Mouse (Mus musculus) right cerebral cortex, adult 18-20 months (tissue): Measurements from ENCODE around the gene Ceacam18.
"Not testable (repeated sequence)": the region's sequence is repeated elsewhere in the genome, so short reads cannot be mapped to it uniquely, and the experiment has no call there.

Experiments used
- DNase-seq: peaks from one replicate; pipeline ENCODE4 v3.0.0; 2022; ENCODE audit warnings: mixed read lengths

Ceacam18 gene

GRCm38 (mm10) chr7:43668582-43668981 is 34.1 kb downstream of the Ceacam18 start:
- DNase-seq = no peak

- no peak for DNase-seq
Measured at GRCm38 (mm10) chr7:43671064-43671808, 36.7 kb downstream of the Ceacam18 start.

DNA sequence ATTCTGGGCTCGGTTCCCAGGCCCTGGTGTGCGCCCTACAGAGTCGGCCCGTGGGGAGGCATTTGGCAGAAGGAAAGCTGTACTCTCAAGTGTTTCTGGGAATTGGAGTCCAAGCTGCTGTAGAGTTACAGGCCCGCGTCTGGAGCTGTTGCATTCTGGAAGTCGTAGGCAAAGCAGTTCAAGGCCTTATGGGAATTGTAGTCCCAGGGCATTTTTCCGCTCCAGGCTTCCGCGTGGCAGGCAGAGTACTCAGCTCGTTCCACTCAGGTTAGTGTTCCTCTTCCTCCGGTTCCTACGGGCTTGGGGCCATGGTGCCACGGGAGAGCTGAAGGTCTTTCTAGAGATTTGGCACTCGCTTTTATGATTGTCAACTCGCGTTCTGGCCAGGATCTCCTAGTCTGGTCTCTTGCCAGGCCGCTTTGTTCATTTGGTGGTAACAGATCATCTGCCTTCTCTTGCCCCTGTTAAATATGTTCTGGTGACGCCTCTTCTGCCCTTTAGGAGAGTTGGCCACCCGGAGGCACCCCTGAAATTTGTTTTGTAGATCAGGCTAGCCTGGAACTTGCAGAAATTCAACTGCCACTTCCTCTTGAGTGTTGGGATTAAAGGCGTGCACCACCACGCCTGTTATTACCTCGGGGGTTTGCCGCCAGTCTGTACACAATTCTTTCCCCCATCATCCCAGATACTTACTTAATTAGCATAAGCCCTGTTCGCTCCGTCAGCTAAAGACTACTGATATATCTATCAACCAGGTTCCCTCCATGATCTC is 37.5 kb downstream of the Ceacam18 start, which contains the start of gene Ctu1:
TSS of gene Ctu1 (plus strand) at position 208 of the 772 bp plus-strand sequence.
- DNase-seq = peak; percentile 95

- DNase-seq = no peak
Measured at GRCm38 (mm10) chr7:43672581-43673260, 38.2 kb downstream of the Ceacam18 start.

DNA sequence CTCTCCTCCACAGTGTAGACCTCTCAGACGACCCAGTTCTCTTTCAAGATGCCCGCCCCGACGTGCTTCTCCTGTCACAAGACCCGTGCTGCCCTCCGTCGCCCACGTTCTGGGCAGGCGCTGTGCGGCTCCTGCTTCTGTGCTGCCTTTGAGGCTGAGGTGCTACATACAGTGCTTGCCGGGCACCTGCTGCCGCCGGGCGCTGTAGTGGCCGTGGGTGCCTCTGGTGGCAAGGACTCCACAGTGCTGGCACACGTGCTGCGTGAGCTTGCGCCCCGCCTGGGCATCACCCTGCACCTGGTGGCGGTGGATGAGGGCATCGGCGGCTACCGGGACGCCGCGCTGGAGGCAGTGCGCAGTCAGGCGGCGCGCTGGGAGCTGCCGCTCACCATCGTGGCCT is 40.6 kb downstream of the Ceacam18 start:
- no peak for DNase-seq

DNA sequence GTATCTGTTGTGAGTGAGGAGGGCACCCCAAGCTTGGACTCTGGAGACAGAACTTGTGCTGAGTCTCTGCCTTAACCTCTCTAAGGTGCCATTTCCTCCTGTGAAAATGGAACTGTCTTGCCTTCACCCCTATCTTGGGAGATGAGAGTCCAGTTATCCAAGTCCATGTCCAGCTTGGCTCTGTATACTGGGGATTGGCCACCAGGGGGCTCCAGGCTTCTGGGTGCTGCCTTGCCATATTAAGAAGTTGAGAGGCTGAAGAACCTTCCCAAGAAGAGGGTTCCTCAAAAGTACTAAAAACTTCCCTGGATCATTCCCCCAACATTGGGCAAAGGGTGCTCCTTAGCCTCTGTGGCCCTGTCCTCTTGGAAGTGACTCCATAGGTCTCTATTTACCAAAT is 44.0 kb downstream of the Ceacam18 start:
- peak; percentile 34 for DNase-seq

DNA sequence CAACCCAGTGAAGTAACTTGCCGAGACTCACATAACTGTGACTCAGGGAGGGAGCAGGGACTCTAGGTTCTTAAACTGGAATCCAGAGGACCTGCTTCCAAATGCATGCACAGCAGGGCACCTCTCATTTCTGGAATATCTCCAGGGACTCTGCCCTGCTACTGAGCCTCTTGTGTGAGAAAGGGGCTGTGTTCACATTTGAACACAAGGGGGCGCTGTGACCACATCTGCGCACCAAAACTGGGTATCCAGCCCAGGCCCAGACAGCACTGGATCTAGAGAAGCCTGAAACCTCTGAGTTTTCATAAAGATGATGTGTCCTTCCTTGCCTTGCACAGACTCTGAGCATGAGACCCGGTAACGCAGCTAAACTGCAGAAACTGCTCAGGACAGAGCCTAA is 46.5 kb downstream of the Ceacam18 start:
- peak; percentile 53 for DNase-seq

DNA sequence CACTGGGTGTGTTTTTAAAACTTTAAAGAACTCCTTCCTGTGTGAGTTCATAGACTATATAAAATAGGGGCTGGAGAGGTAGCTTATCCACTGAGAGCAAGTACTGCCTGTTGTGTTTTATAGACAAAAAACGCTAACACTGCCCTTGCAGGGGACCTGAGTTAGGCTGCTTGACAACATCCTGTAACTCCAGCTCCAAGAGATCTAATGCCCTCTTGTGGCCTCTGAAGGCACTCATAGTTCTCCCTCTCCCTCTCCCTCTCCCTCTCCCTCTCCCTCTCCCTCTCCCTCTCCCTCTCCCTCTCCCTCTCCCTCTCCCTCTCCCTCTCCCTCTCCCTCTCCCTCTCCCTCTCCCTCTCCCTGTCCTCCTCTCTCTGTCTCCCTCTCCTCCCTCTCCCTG is 48.0 kb downstream of the Ceacam18 start:
- not testable (repeated sequence) for DNase-seq

GRCm38 (mm10) chr7:43685088-43685487 is 50.6 kb downstream of the Ceacam18 start:
- no peak for DNase-seq

DNA sequence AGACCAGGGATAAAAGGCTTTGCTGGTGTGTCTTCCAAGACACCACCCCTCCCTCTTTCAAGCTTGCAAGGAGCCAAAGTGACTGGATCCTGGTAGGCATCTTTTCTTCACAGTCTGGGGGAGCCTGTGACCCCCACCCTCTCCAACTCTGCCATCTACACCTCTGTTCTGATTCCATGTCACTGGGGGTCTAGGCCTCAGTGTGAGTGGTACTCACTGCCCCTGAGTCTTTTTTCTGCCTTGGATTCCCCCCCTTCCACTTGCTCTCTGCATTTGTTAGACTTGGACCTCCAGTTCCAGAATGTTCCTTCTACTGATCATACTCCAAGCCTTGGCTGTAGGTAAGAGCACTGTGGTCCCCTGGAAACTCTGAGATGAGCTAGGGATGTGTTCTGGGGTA is 55.6 kb downstream of the Ceacam18 start, which contains the start of gene Klk14:
TSS of gene Klk14 (plus strand) at position 301 of the 400 bp plus-strand sequence.
- DNase-seq = no peak
